Mouse (Mus musculus) hindbrain, embryonic 10.5 days (tissue): ENCODE data around the gene Otog. TPM values are rescaled to one million over a fixed set of nuclear protein-coding genes. Genes with fewer than 3 reads are reported as not detected.
A peak's percentile ranks its signal among the peaks of the same experiment; 100 is the strongest.

Source experiments
- DNase-seq: peaks from one replicate; pipeline ENCODE4 v3.0.0-alpha.2; 2017; ENCODE audit warnings: low spot score
- H3K27ac ChIP-seq: fragments of 300-500 bp; sonication (generic); 2 replicates; pipeline ENCODE4 v1.5.1; 2016; ENCODE audit warnings: mild to moderate bottlenecking, moderate library complexity
- H3K27me3 ChIP-seq: fragments of 300-500 bp; sonication (generic); 2 replicates; pipeline ENCODE4 v1.6.1; 2016; ENCODE audit warnings: mild to moderate bottlenecking; ENCODE audit not compliant: poor library complexity, insufficient read depth, severe bottlenecking
- H3K36me3 ChIP-seq: fragments of 300-500 bp; sonication (generic); 2 replicates; pipeline ENCODE4 v1.6.1; 2016; ENCODE audit warnings: mild to moderate bottlenecking, moderate library complexity
- H3K4me1 ChIP-seq: fragments of 300-500 bp; sonication (generic); replicated peaks from 2 replicates; pipeline ENCODE4 v1.6.1; 2016; ENCODE audit warnings: mild to moderate bottlenecking
- H3K4me3 ChIP-seq: fragments of 300-500 bp; sonication (generic); 2 replicates; pipeline ENCODE4 v1.5.1; 2016; ENCODE audit warnings: mild to moderate bottlenecking, moderate library complexity
- H3K9me3 ChIP-seq: fragments of 300-500 bp; sonication (generic); 2 replicates; pipeline ENCODE4 v1.6.1; 2016; ENCODE audit warnings: mild to moderate bottlenecking, moderate library complexity
- WGBS: fragments of 180-500 bp; shearing (Covaris S2); methylation state at CpG from one replicate; pipeline ENCODE4 v1.1.7; 2016; 5-methylcytosine and 5-hydroxymethylcytosine counted together
- polyA plus RNA-seq: library from polyadenylated mRNA; unstranded; fragments of >200 nt; fragmentation: Nextera tagmentation; extraction: Ambion mirVana; gene quantifications from 2 replicates; pipeline ENCODE4 v1.2.1, GENCODE M21; 2016

Otog gene
- polyA plus RNA-seq, 1 experiment from 2014 or later, result 0.31 TPM

- Histone ChIP-seq H3K4me1 (no peaks in the 10 kb centered on the region), H3K27ac (no peak overlapping the region), H3K4me3 (no peak overlapping the region), H3K27me3 (peaks cover 34% of the 10 kb centered on the region), H3K36me3 (no peaks in the 10 kb centered on the region), H3K9me3 (no peaks in the 10 kb centered on the region)
- no peak for DNase-seq
- WGBS, result 82% methylated on average over 4 of the region's 4 CpGs
These were observed 45.6 kb downstream of the Otog start for GRCm38 (mm10) chr7:46286391-46286790.

GRCm38 (mm10) chr7:46287051-46287450 is 46.3 kb downstream of the Otog start:
- no peaks in the 10 kb centered on the region for H3K4me1 ChIP-seq
- no peak for DNase-seq
- no peak overlapping the region for H3K4me3 ChIP-seq
- H3K9me3 ChIP-seq, result no peaks in the 10 kb centered on the region
- WGBS, result 36% methylated on average over 8 of the region's 8 CpGs
- H3K27me3 ChIP-seq, result peaks cover 32% of the 10 kb centered on the region
- no peak overlapping the region for H3K27ac ChIP-seq
- no peaks in the 10 kb centered on the region for H3K36me3 ChIP-seq

DNA sequence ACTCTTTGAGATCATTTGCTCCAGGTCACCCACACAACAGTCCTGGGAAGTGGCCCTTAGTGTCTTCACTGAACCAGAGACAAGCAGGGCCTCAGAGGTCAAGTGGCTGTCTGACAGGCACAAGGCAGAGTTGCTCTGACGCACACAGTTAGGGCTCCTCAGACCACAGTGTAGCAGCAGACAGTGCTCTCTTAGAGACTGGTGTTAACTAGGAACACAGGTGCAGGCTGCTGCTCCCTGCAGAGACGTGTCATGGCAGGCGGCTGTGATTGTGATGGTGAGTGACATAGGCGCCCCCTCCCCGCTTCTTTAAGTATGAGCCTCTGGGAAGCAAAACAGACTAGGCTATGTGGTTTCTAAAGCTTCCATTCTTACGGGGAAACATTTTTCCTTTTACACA is 55.5 kb downstream of the Otog start:
- H3K36me3 ChIP-seq, result no peaks in the 10 kb centered on the region
- peak; percentile 16 for DNase-seq
- no peak overlapping the region; the same call in 1 of the 2 replicates for H3K27ac ChIP-seq
- H3K4me3 ChIP-seq, result no peak overlapping the region
- H3K27me3 ChIP-seq, result peaks cover 25% of the 10 kb centered on the region
- no peaks in the 10 kb centered on the region for H3K9me3 ChIP-seq
- peaks cover 18% of the 10 kb centered on the region for H3K4me1 ChIP-seq
- 22% methylated on average over 6 of the region's 6 CpGs for WGBS

DNA sequence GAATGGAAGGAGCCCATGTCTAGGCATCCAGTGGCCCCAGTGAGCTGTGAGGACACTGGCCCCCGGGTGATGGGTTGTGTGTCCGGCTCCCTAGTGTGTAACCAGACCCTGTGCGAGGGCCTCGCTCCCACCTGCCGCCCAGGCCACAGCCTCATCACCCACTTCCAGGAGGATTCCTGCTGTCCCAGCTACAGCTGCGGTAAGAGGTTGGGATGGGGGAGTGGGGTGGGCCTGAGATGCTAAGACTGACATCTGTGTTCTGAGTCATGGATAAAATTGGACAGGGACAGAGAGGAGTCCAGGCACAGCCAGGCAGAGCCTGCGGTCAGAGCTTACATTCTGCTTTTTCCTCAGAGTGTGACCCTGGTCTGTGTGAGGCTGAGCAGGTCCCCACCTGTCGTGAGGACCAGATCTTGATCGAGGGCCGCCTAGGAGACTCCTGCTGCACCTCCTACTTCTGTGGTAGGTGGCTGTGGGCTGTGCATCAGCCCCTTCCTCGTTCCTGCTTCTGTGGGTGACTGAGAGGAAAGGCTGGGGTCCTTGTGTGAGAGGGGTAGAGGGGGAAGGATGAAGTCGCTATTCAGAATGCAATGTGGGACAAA is 60.3 kb downstream of the Otog start:
- Histone ChIP-seq H3K4me3 (no peak overlapping the region), H3K36me3 (no peaks in the 10 kb centered on the region), H3K4me1 (peaks cover 14% of the 10 kb centered on the region), H3K27ac (no peak overlapping the region), H3K27me3 (peaks cover 38% of the 10 kb centered on the region), H3K9me3 (no peaks in the 10 kb centered on the region)
- no peak for DNase-seq
- 84% methylated on average over 12 of the region's 12 CpGs for WGBS

- H3K27me3 ChIP-seq, result peaks cover 5% of the 10 kb centered on the region; the same call in 1 of the 2 replicates
These were observed 72.7 kb downstream of the Otog start for GRCm38 (mm10) chr7:46313486-46313885.

DNA sequence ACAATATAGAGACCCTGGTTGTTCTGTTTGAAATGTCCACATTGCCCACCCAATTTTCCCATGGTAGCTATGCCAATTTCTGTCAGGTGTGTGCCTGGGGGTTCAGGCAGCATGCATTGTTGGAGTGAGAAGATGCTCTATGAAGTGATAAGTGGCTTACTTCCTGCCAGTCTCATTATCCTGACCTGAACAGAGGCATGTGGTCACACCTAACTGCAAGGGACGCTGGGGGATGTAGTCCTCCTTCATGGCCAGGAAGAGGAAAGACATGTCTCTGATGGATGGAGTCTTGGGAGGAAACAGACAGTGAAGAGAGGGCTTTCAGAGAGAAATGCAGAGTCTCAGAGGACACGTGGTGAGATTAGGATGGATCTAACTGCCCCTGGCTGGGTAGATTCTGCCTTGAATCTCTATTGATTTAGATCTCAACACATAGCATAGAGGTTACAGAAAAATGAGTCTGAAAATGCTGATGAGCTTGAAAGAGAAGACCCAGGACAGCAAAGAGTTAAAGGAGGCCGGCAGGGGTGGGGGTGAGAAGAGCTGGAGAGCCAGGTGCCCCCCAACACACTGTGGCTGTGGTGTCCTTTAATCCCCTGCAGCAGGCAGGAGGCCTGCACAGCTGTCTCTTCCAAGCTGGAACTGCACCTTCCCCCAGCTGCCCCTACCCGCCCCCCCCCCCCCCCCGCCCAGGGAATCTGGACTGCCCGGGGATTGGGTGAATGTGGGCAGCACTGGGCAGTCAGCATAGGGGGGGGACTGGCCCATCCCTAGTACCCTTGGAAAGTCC is 73.6 kb downstream of the Otog start:
- Histone ChIP-seq H3K9me3 (no peaks in the 10 kb centered on the region), H3K27me3 (peaks cover 5% of the 10 kb centered on the region; the same call in 1 of the 2 replicates), H3K36me3 (no peaks in the 10 kb centered on the region), H3K27ac (no peak overlapping the region), H3K4me1 (peaks cover 9% of the 10 kb centered on the region), H3K4me3 (no peak overlapping the region)
- WGBS, result 43% methylated on average over 6 of the region's 6 CpGs
- DNase-seq, result no peak

More at GRCm38 (mm10) chr7:46313486-46313885, 72.7 kb downstream of the Otog start:
- no peak for DNase-seq
- H3K4me3 ChIP-seq, result no peak overlapping the region
- 49% methylated on average over 6 of the region's 6 CpGs for WGBS
- H3K27ac ChIP-seq, result no peak overlapping the region
- peaks cover 9% of the 10 kb centered on the region for H3K4me1 ChIP-seq
- H3K36me3 ChIP-seq, result no peaks in the 10 kb centered on the region
- no peaks in the 10 kb centered on the region for H3K9me3 ChIP-seq

- no peak overlapping the region for H3K4me3 ChIP-seq
- peaks cover 9% of the 10 kb centered on the region for H3K4me1 ChIP-seq
- H3K27me3 ChIP-seq, result peaks cover 5% of the 10 kb centered on the region; the same call in 1 of the 2 replicates
- no peak overlapping the region for H3K27ac ChIP-seq
- 76% methylated on average over 4 of the region's 4 CpGs for WGBS
- H3K9me3 ChIP-seq, result no peaks in the 10 kb centered on the region
- DNase-seq, result no peak
- H3K36me3 ChIP-seq, result no peaks in the 10 kb centered on the region
These were observed 74.9 kb downstream of the Otog start for GRCm38 (mm10) chr7:46315692-46316091.

GRCm38 (mm10) chr7:46316948-46317347 is 76.2 kb downstream of the Otog start:
- 29% methylated on average over 7 of the region's 7 CpGs for WGBS
- no peaks in the 10 kb centered on the region for H3K36me3 ChIP-seq
- no peak for DNase-seq
- no peak overlapping the region for H3K4me3 ChIP-seq
- 0 out of 2 replicates have a peak, but pooled peaks cover 5% of the 10 kb centered on the region for H3K27me3 ChIP-seq
- no peak overlapping the region for H3K27ac ChIP-seq
- H3K4me1 ChIP-seq, result peaks cover 9% of the 10 kb centered on the region
- no peaks in the 10 kb centered on the region for H3K9me3 ChIP-seq

DNA sequence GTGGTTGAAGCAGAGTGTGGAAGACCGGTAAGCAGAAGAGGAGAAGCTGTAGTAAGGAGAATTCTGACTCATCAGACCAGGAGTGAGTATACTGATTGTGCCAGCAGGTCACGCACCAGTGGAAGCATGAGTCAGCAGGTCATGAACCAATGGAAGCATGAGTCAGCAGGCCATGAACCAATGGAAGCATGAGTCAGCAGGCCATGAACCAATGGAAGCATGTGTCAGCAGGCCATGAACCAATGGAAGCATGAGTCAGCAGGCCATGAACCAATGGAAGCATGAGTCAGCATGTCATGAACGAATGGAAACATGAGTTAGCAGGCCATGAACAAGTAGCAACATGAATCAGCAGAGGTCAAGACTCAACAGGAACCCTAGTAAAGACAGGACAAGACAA is 80.5 kb downstream of the Otog start:
- no peaks in the 10 kb centered on the region for H3K36me3 ChIP-seq
- H3K4me1 ChIP-seq, result peaks cover 6% of the 10 kb centered on the region
- H3K9me3 ChIP-seq, result no peaks in the 10 kb centered on the region
- no peak overlapping the region for H3K4me3 ChIP-seq
- no peak overlapping the region for H3K27ac ChIP-seq
- H3K27me3 ChIP-seq, result 0 out of 2 replicates have a peak, but pooled peaks cover 5% of the 10 kb centered on the region
- WGBS, result 84% methylated on average over 3 of the region's 3 CpGs
- DNase-seq, result no peak

DNA sequence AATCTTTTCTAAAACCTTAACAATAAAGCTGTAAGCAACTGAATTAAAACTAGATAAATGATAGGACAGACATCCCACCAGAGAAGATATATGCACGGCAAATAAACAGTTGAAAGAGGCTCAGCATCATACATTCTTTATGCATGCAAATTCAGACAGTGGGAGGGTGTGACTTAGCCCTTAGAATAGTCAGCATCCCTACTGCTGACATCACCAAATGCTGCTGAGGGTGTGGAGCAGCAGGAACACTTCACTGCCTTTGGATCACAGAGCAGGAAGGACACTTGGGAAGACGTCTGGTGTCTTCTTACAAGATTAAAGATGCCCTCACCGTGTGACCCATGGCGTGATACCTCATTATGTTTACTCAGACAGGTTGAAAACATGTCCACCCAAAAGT is 87.1 kb downstream of the Otog start:
- 66% methylated on average over 4 of the region's 4 CpGs for WGBS
- Histone ChIP-seq H3K9me3 (no peaks in the 10 kb centered on the region), H3K36me3 (no peaks in the 10 kb centered on the region), H3K4me3 (no peak overlapping the region), H3K4me1 (no peaks in the 10 kb centered on the region), H3K27me3 (no peaks in the 10 kb centered on the region), H3K27ac (no peak overlapping the region)
- DNase-seq, result no peak

DNA sequence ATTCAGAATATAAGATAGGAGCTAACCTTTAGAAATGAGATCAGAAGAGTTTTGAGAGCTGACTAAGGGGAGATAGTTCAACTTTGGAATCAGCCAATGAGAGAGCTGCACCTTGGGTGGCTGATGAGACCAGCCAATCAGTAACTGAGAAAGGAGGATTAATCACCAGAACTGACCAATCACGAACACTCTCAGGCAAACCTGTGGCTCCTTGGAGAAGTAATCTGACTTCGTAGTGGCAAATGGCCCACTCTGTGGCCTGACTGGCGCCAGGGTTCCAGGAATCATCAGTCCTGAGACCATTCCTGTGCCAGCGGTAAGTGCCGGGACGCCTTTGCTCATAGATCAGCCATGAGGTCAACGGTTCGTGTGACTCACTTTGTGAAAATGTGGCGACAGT is 96.6 kb downstream of the Otog start:
- no peaks in the 10 kb centered on the region for H3K27me3 ChIP-seq
- WGBS, result 89% methylated on average over 9 of the region's 9 CpGs
- no peak overlapping the region for H3K27ac ChIP-seq
- H3K4me1 ChIP-seq, result no peaks in the 10 kb centered on the region
- DNase-seq, result no peak
- peaks cover 5% of the 10 kb centered on the region; the same call in 1 of the 2 replicates for H3K9me3 ChIP-seq
- H3K36me3 ChIP-seq, result no peaks in the 10 kb centered on the region
- H3K4me3 ChIP-seq, result no peak overlapping the region

DNA sequence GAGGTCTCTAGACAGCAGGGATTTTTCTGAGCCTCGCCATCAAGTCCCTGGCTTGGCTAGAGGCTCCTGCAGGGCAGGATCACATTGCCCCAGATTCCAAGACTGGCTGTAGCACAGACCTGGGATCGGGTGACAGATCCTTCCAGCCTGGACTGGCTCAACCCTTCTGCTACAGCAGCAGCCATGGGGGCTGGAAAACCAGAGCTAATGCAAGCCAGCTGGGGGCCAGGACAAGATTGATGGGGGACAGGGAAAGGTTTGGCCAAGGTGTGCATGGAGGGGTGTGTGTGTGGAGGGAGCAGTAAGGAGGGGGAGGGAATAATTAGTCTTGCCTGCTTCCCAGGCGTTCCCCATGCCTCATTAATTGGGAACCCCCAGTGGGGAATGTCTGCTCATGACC is 99.0 kb downstream of the Otog start:
- peaks cover 5% of the 10 kb centered on the region; the same call in 1 of the 2 replicates for H3K9me3 ChIP-seq
- H3K4me3 ChIP-seq, result no peak overlapping the region
- H3K4me1 ChIP-seq, result no peaks in the 10 kb centered on the region
- 52% methylated on average over 3 of the region's 3 CpGs for WGBS
- H3K36me3 ChIP-seq, result no peaks in the 10 kb centered on the region
- DNase-seq, result no peak
- no peak overlapping the region for H3K27ac ChIP-seq
- H3K27me3 ChIP-seq, result no peaks in the 10 kb centered on the region

GRCm38 (mm10) chr7:46340295-46340694 is 99.5 kb downstream of the Otog start:
- no peaks in the 10 kb centered on the region for H3K36me3 ChIP-seq
- no peak for DNase-seq
- no peaks in the 10 kb centered on the region for H3K4me1 ChIP-seq
- 87% methylated on average over 5 of the region's 5 CpGs for WGBS
- peaks cover 5% of the 10 kb centered on the region; the same call in 1 of the 2 replicates for H3K9me3 ChIP-seq
- H3K4me3 ChIP-seq, result no peak overlapping the region
- no peaks in the 10 kb centered on the region for H3K27me3 ChIP-seq
- H3K27ac ChIP-seq, result no peak overlapping the region
